Mouse (Mus musculus) ES-E14 (cell line): ENCODE results near the gene 4921509C19Rik. TPM values are rescaled to one million over a fixed set of nuclear protein-coding genes. Genes with fewer than 3 reads are reported as not detected.
"Not testable (repeated sequence)": the region's sequence is repeated elsewhere in the genome, so short reads cannot be mapped to it uniquely, and the experiment has no call there.

Experiments
- DNase-seq: peaks from one replicate; pipeline ENCODE4 v3.0.0-alpha.2; 2013; ENCODE audit warnings: low read depth, low spot score
- H3K27ac ChIP-seq: 2 replicates; pipeline ENCODE4 v1.5.1; 2012; ENCODE audit warnings: low read depth, mild to moderate bottlenecking, low read length, moderate library complexity, mixed read lengths; ENCODE audit not compliant: poor library complexity, insufficient read depth, severe bottlenecking
- H3K36me3 ChIP-seq: 2 replicates; pipeline ENCODE4 v1.6.1; 2012; ENCODE audit warnings: mild to moderate bottlenecking, low read length, moderate library complexity, mixed read lengths; ENCODE audit not compliant: control insufficient read depth, poor library complexity, insufficient read depth, severe bottlenecking
- H3K4me1 ChIP-seq, 2 experiments: fragments of 150-350 bp in 1 of 2; sonication (generic) in 1 of 2; 2 replicates each; pipeline ENCODE4 v1.6.1; 2012; ENCODE audit warnings: low read length in 2 of 2, mild to moderate bottlenecking in 1 of 2, mixed read lengths in 1 of 2; ENCODE audit not compliant: control insufficient read depth in 2 of 2, insufficient read depth in 2 of 2, poor library complexity in 1 of 2
- H3K4me3 ChIP-seq, 2 experiments: fragments of 150-350 bp in 1 of 2; sonication (generic) in 1 of 2; 2 replicates each; pipeline ENCODE4 v1.5.1; 2012; ENCODE audit warnings: low read length in 2 of 2, low read depth in 1 of 2, mild to moderate bottlenecking in 1 of 2, mixed read lengths in 1 of 2; ENCODE audit not compliant: insufficient read depth in 1 of 2, poor library complexity in 1 of 2, severe bottlenecking in 1 of 2
- H3K9ac ChIP-seq: 2 replicates; pipeline ENCODE4 v1.6.1; 2012; ENCODE audit warnings: low read depth, mild to moderate bottlenecking, low read length, mixed read lengths; ENCODE audit not compliant: poor library complexity, insufficient read depth, severe bottlenecking
- H3K9me3 ChIP-seq: fragments of 150-350 bp; sonication (generic); 2 replicates; pipeline ENCODE4 v1.6.1; 2012; ENCODE audit warnings: low read depth, mild to moderate bottlenecking, low read length; ENCODE audit not compliant: control insufficient read depth, insufficient read depth
- CHD2 ChIP-seq: IDR thresholded peaks from 2 replicates; pipeline ENCODE4 v1.6.1; 2014; ENCODE audit warnings: mild to moderate bottlenecking, low read depth, low read length, inconsistent platforms
- HCFC1 ChIP-seq: IDR thresholded peaks from 2 replicates; pipeline ENCODE4 v1.6.1; 2012; ENCODE audit warnings: low read length, inconsistent platforms, borderline replicate concordance; ENCODE audit not compliant: insufficient read depth
- MAFK ChIP-seq: IDR thresholded peaks from 2 replicates; pipeline ENCODE4 v1.6.1; 2014; ENCODE audit warnings: mild to moderate bottlenecking, low read depth, low read length, inconsistent platforms; ENCODE audit not compliant: insufficient read depth
- ZC3H11A ChIP-seq: IDR thresholded peaks from 2 replicates; pipeline ENCODE4 v1.6.1; 2012; ENCODE audit warnings: low read depth, mild to moderate bottlenecking, inconsistent platforms, low read length, borderline replicate concordance
- ZNF384 ChIP-seq: IDR thresholded peaks from 2 replicates; pipeline ENCODE4 v1.6.1; 2012; ENCODE audit warnings: low read depth, low read length, inconsistent platforms
- in situ Hi-C, 2 experiments: fragments of 600-800 bp; cut with MboI; formaldehyde crosslinking; loops; one replicate each; pipeline ENCODE4 v1.15.1; 2025; ENCODE audit warnings: low sequenced_read_pairs in 2 of 2, inconsistent platforms in 1 of 2; ENCODE audit not compliant: unreplicated experiment in 2 of 2
- total RNA-seq: library from RNA; depleted of rRNA; stranded (reverse); fragments of 300-350 nt; gene quantifications from 2 replicates; pipeline ENCODE4 v1.2.3, GENCODE M21; 2012; rRNA removed

4921509C19Rik gene
- 0.09 and 0.11 TPM in 2 replicates for total RNA-seq

- H3K4me3 ChIP-seq, H3K4me1 ChIP-seq, in situ Hi-C loops, H3K9me3 ChIP-seq, H3K36me3 ChIP-seq, H3K27ac ChIP-seq, DNase-seq, H3K9ac ChIP-seq: not testable (repeated sequence)
These were observed at the start of gene 4921509C19Rik for GRCm38 (mm10) chr2:151476053-151476452. TSS of gene 4921509C19Rik (minus strand) at chr2:151476153.

GRCm38 (mm10) chr2:151525520-151525919 is 49.6 kb upstream of the 4921509C19Rik start:
- Histone ChIP-seq H3K36me3 (no peaks in the 10 kb centered on the region), H3K9ac (no peak overlapping the region), H3K27ac (no peak overlapping the region), H3K4me3 (no peak overlapping the region), H3K4me1 (peaks cover 0 to 2% of the 10 kb centered on the region in 2 experiments; a peak in 1 of 4 replicates), H3K9me3 (no peaks in the 10 kb centered on the region)
- DNase-seq: no peak
- in situ Hi-C loops: no loop called here
- no peak for TF ChIP-seq ZNF384
- TF ChIP-seq MAFK: no peak
- TF ChIP-seq HCFC1: no peak
- TF ChIP-seq ZC3H11A: no peak
- TF ChIP-seq CHD2: no peak

GRCm38 (mm10) chr2:151524324-151525041 is 48.5 kb upstream of the 4921509C19Rik start:
- no peak for TF ChIP-seq ZC3H11A
- no peak for TF ChIP-seq HCFC1
- TF ChIP-seq ZNF384: no peak
- TF ChIP-seq MAFK: no peak
- TF ChIP-seq CHD2: no peak
- no peaks in the 10 kb centered on the region for H3K9me3 ChIP-seq
- H3K4me1 ChIP-seq: no peaks in the 10 kb centered on the region
- H3K9ac ChIP-seq: no peak overlapping the region
- DNase-seq: no peak
- H3K4me3 ChIP-seq: no peak overlapping the region
- no peak overlapping the region for H3K27ac ChIP-seq
- in situ Hi-C loops: no loop called here
- no peaks in the 10 kb centered on the region for H3K36me3 ChIP-seq

- no peaks in the 10 kb centered on the region for H3K4me1 ChIP-seq
- no peaks in the 10 kb centered on the region; the same call in 1 of the 2 replicates for H3K36me3 ChIP-seq
- no peak for TF ChIP-seq CHD2
- TF ChIP-seq ZC3H11A: no peak
- TF ChIP-seq ZNF384: no peak
- no peak for TF ChIP-seq HCFC1
- TF ChIP-seq MAFK: no peak
- no peak for DNase-seq
- in situ Hi-C loops: no loop called here
- no peak overlapping the region for H3K27ac ChIP-seq
- H3K9ac ChIP-seq: no peak overlapping the region
- H3K9me3 ChIP-seq: no peaks in the 10 kb centered on the region
- no peak overlapping the region for H3K4me3 ChIP-seq
These were observed 43.0 kb upstream of the 4921509C19Rik start for GRCm38 (mm10) chr2:151519000-151519399.
